Mouse (Mus musculus): ENCODE data around the gene Gm4969.

GRCm38 (mm10) chr7:19131324-19131848, 13.2 kb upstream of the Gm4969 start:
- TF ChIP-seq CTCF (IDR thresholded peaks at IDR 0.05 in 2 of 3, conservative IDR thresholded peaks at IDR 0.05 in 1 of 3; ENCODE audit: control insufficient read depth in 1 of 3, insufficient read depth in 1 of 3, low read depth in 2 of 3, low read length in 3 of 3, poor library complexity in 1 of 3, severe bottlenecking in 1 of 3) (peak; percentile 46 to 81 (median 74); a peak in 5 of 6 replicates), HCFC1 (IDR thresholded peaks at IDR 0.05; ENCODE audit: low read depth, low read length) (peak; percentile 77), POLR2AphosphoS5 (IDR thresholded peaks at IDR 0.05; ENCODE audit: borderline replicate concordance, low read depth, low read length) (no peak), POLR2A (IDR thresholded peaks at IDR 0.05; ENCODE audit: control insufficient read depth in 1 of 2, insufficient read depth in 1 of 2, low read depth in 1 of 2, low read length in 2 of 2, poor library complexity in 1 of 2) (no peak; a peak in 1 of 4 replicates), JUND (IDR thresholded peaks at IDR 0.05; ENCODE audit: low read depth, low read length) (no peak), MXI1 (IDR thresholded peaks at IDR 0.05; ENCODE audit: low read depth, low read length) (peak; percentile 97), ZNF384 (IDR thresholded peaks at IDR 0.05; ENCODE audit: low read depth, low read length) (no peak), EP300 (IDR thresholded peaks at IDR 0.05; ENCODE audit: low read depth in 1 of 2, low read length in 2 of 2) (0 out of 4 replicates have a peak, but pooled peaks of 1 of the 2 experiments have one; percentile 17), MAFK (IDR thresholded peaks at IDR 0.05; ENCODE audit: borderline replicate concordance, low read depth, low read length) (no peak), RCOR1 (IDR thresholded peaks at IDR 0.05; ENCODE audit: low read depth, low read length) (no peak), KAT2A (conservative IDR thresholded peaks at IDR 0.05; ENCODE audit: low read depth, low read length) (no peak), MAX (IDR thresholded peaks at IDR 0.05; ENCODE audit: low read length) (peak; percentile 98), TCF12 (IDR thresholded peaks at IDR 0.05; ENCODE audit: low read depth, low read length) (no peak), BHLHE40 (IDR thresholded peaks at IDR 0.05; ENCODE audit: borderline replicate concordance, low read depth, low read length) (peak; percentile 82)
